Mouse (Mus musculus) heart, adult 2 months (tissue): ENCODE data around the gene Unc79.

ENCODE experiments used
- CTCF ChIP-seq: fragments of 200-600 bp; IDR thresholded peaks from 2 replicates; pipeline ENCODE4 v1.8.1; 2022; ENCODE audit warnings: antibody characterized with exemption, mild to moderate bottlenecking, moderate library complexity
- EP300 ChIP-seq: fragments of 200-500 bp; IDR thresholded peaks from 2 replicates; pipeline ENCODE4 v1.6.1; 2011; ENCODE audit warnings: low read depth, low read length, control low read depth; ENCODE audit not compliant: insufficient read depth
- POLR2A ChIP-seq: fragments of 200-500 bp; IDR thresholded peaks from 2 replicates; pipeline ENCODE4 v1.6.1; 2011; ENCODE audit warnings: mild to moderate bottlenecking, low read depth, low read length, control low read depth; ENCODE audit not compliant: insufficient read depth

DNA sequence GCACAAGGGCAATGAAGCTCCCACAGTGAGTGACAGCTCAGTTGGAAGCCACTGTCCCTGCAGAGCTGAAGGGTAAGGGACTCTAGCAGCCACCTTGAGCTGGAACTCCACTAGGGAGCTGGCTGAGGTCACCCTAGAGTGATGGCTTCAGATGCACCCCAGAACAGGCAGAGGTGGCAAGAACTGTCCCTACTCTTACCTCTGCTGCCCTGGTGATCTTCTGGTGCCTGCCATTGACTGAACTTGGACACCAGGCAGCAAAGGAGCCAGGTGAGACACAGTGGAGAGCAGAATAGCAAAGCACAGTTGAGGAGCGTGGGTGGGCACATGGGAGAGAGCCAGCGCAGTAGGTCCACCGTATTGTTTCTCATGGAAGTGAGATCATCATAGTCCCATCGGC lies 125.3 kb downstream of the Unc79 start:
- TF ChIP-seq CTCF: no peak
- TF ChIP-seq POLR2A: no peak
- no peak for TF ChIP-seq EP300
